In genomic region chr2:127590204-127590603, GRCm38 (mm10) we compare ENCODE assay signal across 11 mouse cellular contexts. TPM values are rescaled to one million over a fixed set of nuclear protein-coding genes. Genes with fewer than 3 reads are reported as not detected.
DNase-seq lines count a peak whose midpoint lies in the region; ATAC-seq and TF ChIP-seq lines count a peak whose summit lies in the region.
"Had no signal": no experiment of that assay in that cellular context is flagged by ENCODE, and none has a peak within 500 bp of the region (broad histone marks: within the 10 kb centered on the region; RNA-seq: fewer than 3 reads in every experiment).

No protein-coding gene starts in this region.

- TF ChIP-seq CTCF in gastrocnemius, adult 2 months (IDR thresholded peaks at IDR 0.05) = no peak
- no peak for TF ChIP-seq CTCF in liver, embryonic 14.5 days (IDR thresholded peaks at IDR 0.05; ENCODE audit: low read depth)

- H3K4me1 ChIP-seq in lung, embryonic 15.5 days = peaks cover 20% of the 10 kb centered on the region
- peaks cover 0 to 18% of the 10 kb centered on the region in 2 experiments; a peak in 2 of 4 replicates for H3K4me1 ChIP-seq in liver, embryonic 14.5 days (replicated peaks; ENCODE audit: control insufficient read depth in 2 of 2, insufficient read depth in 2 of 2, low read length in 1 of 2)
- H3K4me1 ChIP-seq in midbrain, embryonic 16.5 days (ENCODE audit: control insufficient read depth, insufficient read depth, low read length) = peaks cover 23% of the 10 kb centered on the region

- no peaks in the 10 kb centered on the region for H3K9me3 ChIP-seq in lung, embryonic 15.5 days
- no peaks in the 10 kb centered on the region for H3K9me3 ChIP-seq in liver, embryonic 14.5 days (ENCODE audit: control insufficient read depth, low read length)
- no peaks in the 10 kb centered on the region for H3K9me3 ChIP-seq in midbrain, embryonic 16.5 days (replicated peaks; ENCODE audit: control insufficient read depth, low read length, poor library complexity, severe bottlenecking)

- DNase-seq in gastrocnemius, adult 2 months = no peak
- DNase-seq in gastrocnemius, postnatal 14 days = no peak
- no peak for DNase-seq in lung, postnatal 4 days
- no peak for DNase-seq in liver, embryonic 14.5 days (ENCODE audit: low read depth in 3 of 3, low spot score in 3 of 3)
- DNase-seq in thymus, postnatal 4 days = peak; percentile 71
- no peak for DNase-seq in layer of hippocampus, postnatal 25 days (ENCODE audit: extremely low spot score in 1 of 2, low spot score in 1 of 2)
- DNase-seq: cerebellum, postnatal 14 days; right cerebral cortex, postnatal 14 days had no signal

- WGBS in lung, embryonic 15.5 days = 71% methylated on average over 15 of the region's 15 CpGs
- WGBS in liver, embryonic 14.5 days (ENCODE audit: insufficient replicate concordance) = 74% methylated on average over 15 of the region's 15 CpGs
- 82% methylated on average over 15 of the region's 15 CpGs for WGBS in midbrain, embryonic 16.5 days

- no peak for TF ChIP-seq EP300 in liver, embryonic 14.5 days (IDR thresholded peaks at IDR 0.05; ENCODE audit: low read depth)

- no peaks in the 10 kb centered on the region for H3K27me3 ChIP-seq in lung, embryonic 15.5 days
- H3K27me3 ChIP-seq in liver, embryonic 14.5 days (ENCODE audit: control insufficient read depth, insufficient read depth, low read length) = no peaks in the 10 kb centered on the region
- H3K27me3 ChIP-seq in midbrain, embryonic 16.5 days (ENCODE audit: control insufficient read depth, insufficient read depth, low read depth, low read length) = no peaks in the 10 kb centered on the region

- peak overlapping the region; percentile 54 for H3K4me3 ChIP-seq in gastrocnemius, adult 2 months
- H3K4me3 ChIP-seq in lung, embryonic 15.5 days = no peak overlapping the region
- no peak overlapping the region for H3K4me3 ChIP-seq in liver, embryonic 14.5 days (ENCODE audit: insufficient read depth in 1 of 2, low read depth in 2 of 2, low read length in 2 of 2)
- no peak overlapping the region for H3K4me3 ChIP-seq in midbrain, embryonic 16.5 days (ENCODE audit: low read depth, low read length)

- peak overlapping the region; percentile 9; the same call in 1 of the 2 replicates for H3K4me2 ChIP-seq in lung, embryonic 15.5 days
- H3K4me2 ChIP-seq in liver, embryonic 14.5 days (ENCODE audit: low read depth) = peak overlapping the region; percentile 15; the same call in 1 of the 2 replicates
- no peak overlapping the region for H3K4me2 ChIP-seq in midbrain, embryonic 16.5 days (ENCODE audit: low read length)

- intact Hi-C loops in gastrocnemius, adult 2 months (cut with DNase I) = no loop called here
- intact Hi-C loops in gastrocnemius, postnatal 14 days (cut with DNase I; ENCODE audit: low total_unique reads) = no loop called here

- peak overlapping the region; percentile 16 for H3K27ac ChIP-seq in gastrocnemius, adult 2 months
- H3K27ac ChIP-seq in lung, embryonic 15.5 days = no peak overlapping the region
- H3K27ac ChIP-seq in liver, embryonic 14.5 days = no peak overlapping the region
- H3K27ac ChIP-seq in midbrain, embryonic 16.5 days (ENCODE audit: low read length) = no peak overlapping the region

- ATAC-seq in lung, embryonic 15.5 days (ENCODE audit: borderline replicate concordance, extremely low read depth, low FRiP score, low TSS enrichment) = no peak
- no peak for ATAC-seq in liver, embryonic 14.5 days (ENCODE audit: insufficient read depth)
- ATAC-seq in midbrain, embryonic 16.5 days = no peak
- ATAC-seq: lung, postnatal 0 days had no signal

- peaks cover 23% of the 10 kb centered on the region for H3K36me3 ChIP-seq in lung, embryonic 15.5 days
- H3K36me3 ChIP-seq in liver, embryonic 14.5 days (replicated peaks; ENCODE audit: control insufficient read depth, insufficient read depth, low read depth) = peaks cover 6% of the 10 kb centered on the region
- peaks cover 17% of the 10 kb centered on the region for H3K36me3 ChIP-seq in midbrain, embryonic 16.5 days (ENCODE audit: control insufficient read depth, insufficient read depth, low read length)

- no peak overlapping the region for H3K9ac ChIP-seq in lung, embryonic 15.5 days
- no peak overlapping the region for H3K9ac ChIP-seq in liver, embryonic 14.5 days (replicated peaks)
- no peak overlapping the region for H3K9ac ChIP-seq in midbrain, embryonic 16.5 days (ENCODE audit: low read depth, low read length)

RNA-seq across cellular contexts. Expression of gene Mrps5, which starts 3.2 kb away (rescaled TPM):
- 10 to 100 TPM; 74.1 to 96.2 TPM for total RNA-seq in gastrocnemius, adult 2 months (2021)
- total RNA-seq in gastrocnemius, postnatal 14 days (2021) = 10 to 100 TPM; 85.2 to 98.4 TPM
- polyA plus RNA-seq in lung, embryonic 15.5 days (2015; fragmentation: Nextera tagmentation; extraction: Ambion mirVana) = 123 and 128 TPM in 2 replicates
- polyA plus RNA-seq in liver, embryonic 14.5 days (2012; rRNA removed) = 25.2 and 46.4 TPM in 2 replicates
- 80.1 and 80.3 TPM in 2 replicates for polyA plus RNA-seq in liver, embryonic 14.5 days (2014; fragmentation: Nextera tagmentation; extraction: Ambion mirVana)
- 100 to 1,000 TPM in 1 of 2 experiments, 10 to 100 TPM in 1; 81.1 to 102 TPM for total RNA-seq in layer of hippocampus, postnatal 25 days (2021)
- polyA plus RNA-seq in midbrain, embryonic 16.5 days (2015; fragmentation: Nextera tagmentation; extraction: Ambion mirVana) = 155 and 157 TPM in 2 replicates

RNA-seq across cellular contexts. Expression of gene Zfp661, which starts 3.3 kb away (rescaled TPM):
- total RNA-seq in gastrocnemius, adult 2 months (2021) = 1 to 10 TPM; 2.4 to 2.6 TPM
- total RNA-seq in gastrocnemius, postnatal 14 days (2021) = 1 to 10 TPM; 1.3 to 2.5 TPM
- polyA plus RNA-seq in lung, embryonic 15.5 days (2015; fragmentation: Nextera tagmentation; extraction: Ambion mirVana) = 4.4 TPM in 2 replicates
- 1.0 and 1.1 TPM in 2 replicates for polyA plus RNA-seq in liver, embryonic 14.5 days (2012; rRNA removed)
- polyA plus RNA-seq in liver, embryonic 14.5 days (2014; fragmentation: Nextera tagmentation; extraction: Ambion mirVana) = 0.83 and 0.86 TPM in 2 replicates
- 1 to 10 TPM; 8.3 to 8.9 TPM for total RNA-seq in layer of hippocampus, postnatal 25 days (2021)
- 6.4 and 7.0 TPM in 2 replicates for polyA plus RNA-seq in midbrain, embryonic 16.5 days (2015; fragmentation: Nextera tagmentation; extraction: Ambion mirVana)

RNA-seq across cellular contexts. Expression of gene Prom2, which starts 48.9 kb away (rescaled TPM):
- not detected for total RNA-seq in gastrocnemius, adult 2 months (2021)
- total RNA-seq in gastrocnemius, postnatal 14 days (2021) = not detected
- 2.2 and 2.7 TPM in 2 replicates for polyA plus RNA-seq in lung, embryonic 15.5 days (2015; fragmentation: Nextera tagmentation; extraction: Ambion mirVana)
- 0.01 TPM in 1 of 2 replicates, not detected in the other for polyA plus RNA-seq in liver, embryonic 14.5 days (2012; rRNA removed)
- not detected in 2 replicates for polyA plus RNA-seq in liver, embryonic 14.5 days (2014; fragmentation: Nextera tagmentation; extraction: Ambion mirVana)
- total RNA-seq in layer of hippocampus, postnatal 25 days (2021) = under 1 TPM in 1 of 2 experiments, not detected in 1; 0.05 TPM
- 0.05 and 0.19 TPM in 2 replicates for polyA plus RNA-seq in midbrain, embryonic 16.5 days (2015; fragmentation: Nextera tagmentation; extraction: Ambion mirVana)
